Mouse (Mus musculus) retina, postnatal 7 days (tissue): ENCODE measurements around the gene Clk3.
"Not testable (repeated sequence)": the region's sequence is repeated elsewhere in the genome, so short reads cannot be mapped to it uniquely, and the experiment has no call there.

ENCODE experiments used
- DNase-seq: peaks from one replicate; pipeline ENCODE4 v3.0.0-alpha.2; 2012; ENCODE audit warnings: low read depth, low spot score

Gene Clk3

GRCm38 (mm10) chr9:57724701-57725100, 41.0 kb downstream of the Clk3 start:
- no peak for DNase-seq

GRCm38 (mm10) chr9:57723796-57724195, 41.9 kb downstream of the Clk3 start:
- no peak for DNase-seq

- no peak for DNase-seq
These were observed 42.3 kb downstream of the Clk3 start for GRCm38 (mm10) chr9:57723315-57723715.

GRCm38 (mm10) chr9:57722371-57722770, 43.3 kb downstream of the Clk3 start:
- DNase-seq, result no peak

GRCm38 (mm10) chr9:57720736-57721135, 44.9 kb downstream of the Clk3 start:
- DNase-seq, result no peak

- DNase-seq, result no peak
These were observed 47.3 kb downstream of the Clk3 start for GRCm38 (mm10) chr9:57718408-57718807.

GRCm38 (mm10) chr9:57712194-57712593, 53.5 kb downstream of the Clk3 start:
- no peak for DNase-seq

GRCm38 (mm10) chr9:57710214-57710613, 55.4 kb downstream of the Clk3 start:
- DNase-seq, result not testable (repeated sequence)

GRCm38 (mm10) chr9:57708720-57709274, 56.9 kb downstream of the Clk3 start:
- DNase-seq, result no peak

- peak; percentile 68 for DNase-seq
These were observed 57.5 kb downstream of the Clk3 start, which contains the start of gene Edc3 for GRCm38 (mm10) chr9:57708068-57708719. Gene Edc3 (plus strand): TSS chr9:57708540.

- no peak for DNase-seq
These were observed 59.2 kb downstream of the Clk3 start for GRCm38 (mm10) chr9:57706496-57706895.
